Mouse (Mus musculus) neural tube, embryonic 14.5 days (tissue): ENCODE measurements at regions not wholly inside any gene's neighbourhood (a gene's known extent, or its start where the extent isn't known, plus 50 kb on each side); places are given as distances from the start of the nearest gene placed in this dataset.

ENCODE experiments used
- ATAC-seq: fragments of 200-750 bp; cut with Nextera tagmentation; 2 replicates; pipeline ENCODE4 v1.8.0; 2017; ENCODE audit warnings: low read depth, mild to moderate bottlenecking, moderate TSS enrichment, moderate library complexity
- H3K27ac ChIP-seq: fragments of 300-500 bp; sonication (generic); 2 replicates; pipeline ENCODE4 v1.5.1; 2014; ENCODE audit warnings: low read depth, mild to moderate bottlenecking, control low read depth, low read length, moderate library complexity, mixed read lengths
- H3K27me3 ChIP-seq: fragments of 300-500 bp; sonication (generic); 2 replicates; pipeline ENCODE4 v1.6.1; 2014; ENCODE audit warnings: low read length; ENCODE audit not compliant: control insufficient read depth, insufficient read depth
- H3K36me3 ChIP-seq: fragments of 300-500 bp; sonication (generic); 2 replicates; pipeline ENCODE4 v1.6.1; 2014; ENCODE audit warnings: low read length, mixed read lengths; ENCODE audit not compliant: control insufficient read depth, insufficient read depth
- H3K4me1 ChIP-seq: fragments of 300-500 bp; sonication (generic); 2 replicates; pipeline ENCODE4 v1.6.1; 2014; ENCODE audit warnings: low read length; ENCODE audit not compliant: control insufficient read depth, insufficient read depth
- H3K4me2 ChIP-seq: fragments of 300-500 bp; sonication (generic); 2 replicates; pipeline ENCODE4 v1.6.1; 2014; ENCODE audit warnings: mild to moderate bottlenecking, low read depth, low read length, control low read depth
- H3K4me3 ChIP-seq: fragments of 300-500 bp; sonication (generic); 2 replicates; pipeline ENCODE4 v1.5.1; 2014; ENCODE audit warnings: low read depth, low read length, control low read depth, mixed read lengths
- H3K9ac ChIP-seq: fragments of 300-500 bp; sonication (generic); replicated peaks from 2 replicates; pipeline ENCODE4 v1.6.1; 2014; ENCODE audit warnings: low read depth, mild to moderate bottlenecking, control low read depth, low read length, mixed read lengths
- H3K9me3 ChIP-seq: fragments of 300-500 bp; sonication (generic); 2 replicates; pipeline ENCODE4 v1.6.1; 2016; ENCODE audit warnings: low read length; ENCODE audit not compliant: control insufficient read depth
- WGBS: fragments of 180-500 bp; shearing (Covaris S2); extraction: QIAGEN DNeasy Blood & Tissue Kit; methylation state at CpG from one replicate; pipeline ENCODE4 v1.1.7; 2014; 5-methylcytosine and 5-hydroxymethylcytosine counted together

DNA sequence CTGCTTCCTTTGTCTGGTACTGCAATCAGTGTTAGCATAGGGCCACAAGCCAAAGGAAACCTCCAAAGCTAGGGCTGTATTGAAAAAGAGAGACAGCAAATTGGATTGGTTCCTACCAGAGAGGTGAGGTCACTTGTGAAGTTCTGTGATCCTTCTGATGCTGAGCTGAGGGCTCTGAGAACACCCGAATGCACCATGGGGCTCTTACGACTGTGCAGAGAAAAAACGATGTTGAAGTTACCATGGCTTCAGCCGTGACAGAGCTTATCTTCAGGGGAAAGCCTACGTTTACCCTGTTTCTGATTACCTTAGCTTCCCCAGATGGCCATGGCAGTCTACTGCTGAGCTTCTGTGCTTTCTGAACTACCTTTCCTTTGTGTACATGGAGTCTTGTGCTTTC is 53.9 kb upstream of the Fmo9 start:
- H3K4me3 ChIP-seq: no peak overlapping the region
- H3K9me3 ChIP-seq: no peaks in the 10 kb centered on the region
- H3K27me3 ChIP-seq: no peaks in the 10 kb centered on the region
- no peak overlapping the region for H3K9ac ChIP-seq
- H3K4me1 ChIP-seq: no peaks in the 10 kb centered on the region
- H3K27ac ChIP-seq: no peak overlapping the region
- H3K4me2 ChIP-seq: no peak overlapping the region
- ATAC-seq: no peak
- WGBS: 66% methylated on average over 5 of the region's 5 CpGs
- no peaks in the 10 kb centered on the region for H3K36me3 ChIP-seq

DNA sequence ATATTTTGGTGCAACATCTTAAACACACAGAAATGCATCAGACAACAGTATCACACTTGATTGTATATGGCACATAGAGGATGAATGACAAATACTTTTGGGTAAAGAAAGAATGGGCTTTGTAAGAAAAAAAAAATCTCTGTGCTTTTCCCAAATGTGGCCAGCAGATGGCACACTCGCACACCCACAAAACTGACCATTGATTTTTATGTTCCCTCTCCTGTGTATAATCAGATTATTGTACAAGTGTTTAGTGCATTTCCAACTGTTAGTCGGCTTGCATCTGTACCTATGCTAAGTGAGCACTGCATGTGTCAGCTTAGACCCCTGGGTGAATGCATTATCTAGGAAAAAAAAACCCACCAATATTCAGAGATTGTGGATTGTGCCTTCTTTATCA is 56.4 kb upstream of the Fmo9 start:
- WGBS: 2% methylated on average over 2 of the region's 2 CpGs
- H3K4me2 ChIP-seq: no peak overlapping the region
- H3K9me3 ChIP-seq: no peaks in the 10 kb centered on the region
- H3K4me3 ChIP-seq: no peak overlapping the region
- H3K36me3 ChIP-seq: no peaks in the 10 kb centered on the region
- no peaks in the 10 kb centered on the region for H3K4me1 ChIP-seq
- ATAC-seq: 0 out of 2 replicates have a peak, but pooled peaks have one; percentile 56
- H3K27me3 ChIP-seq: no peaks in the 10 kb centered on the region
- H3K27ac ChIP-seq: no peak overlapping the region
- H3K9ac ChIP-seq: no peak overlapping the region

DNA sequence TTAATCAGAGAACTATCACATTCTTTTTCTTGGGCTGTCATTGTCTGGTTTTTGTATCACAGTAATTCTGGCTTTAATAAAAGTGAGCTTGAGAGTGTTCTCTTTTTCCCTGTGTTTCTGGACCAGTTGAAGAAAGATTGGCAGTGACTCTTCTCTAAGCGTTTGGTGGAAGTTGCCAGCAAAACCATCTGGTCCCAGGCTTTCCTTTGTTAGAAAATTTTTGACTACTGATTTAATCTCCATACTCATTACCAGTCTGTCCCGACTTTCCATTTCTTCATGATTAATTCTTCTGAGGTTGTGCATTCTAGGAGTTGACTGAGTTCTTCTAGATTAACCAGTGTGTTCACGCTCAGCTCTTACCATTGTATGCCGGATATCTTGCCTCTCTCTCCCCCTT is 68.6 kb upstream of the Fmo9 start:
- H3K4me1 ChIP-seq: no peaks in the 10 kb centered on the region
- H3K27ac ChIP-seq: no peak overlapping the region
- H3K9me3 ChIP-seq: no peaks in the 10 kb centered on the region
- H3K4me3 ChIP-seq: no peak overlapping the region
- H3K9ac ChIP-seq: no peak overlapping the region
- no peak for ATAC-seq
- WGBS: 77% methylated on average over 4 of the region's 4 CpGs
- no peaks in the 10 kb centered on the region for H3K36me3 ChIP-seq
- no peak overlapping the region for H3K4me2 ChIP-seq
- no peaks in the 10 kb centered on the region for H3K27me3 ChIP-seq

DNA sequence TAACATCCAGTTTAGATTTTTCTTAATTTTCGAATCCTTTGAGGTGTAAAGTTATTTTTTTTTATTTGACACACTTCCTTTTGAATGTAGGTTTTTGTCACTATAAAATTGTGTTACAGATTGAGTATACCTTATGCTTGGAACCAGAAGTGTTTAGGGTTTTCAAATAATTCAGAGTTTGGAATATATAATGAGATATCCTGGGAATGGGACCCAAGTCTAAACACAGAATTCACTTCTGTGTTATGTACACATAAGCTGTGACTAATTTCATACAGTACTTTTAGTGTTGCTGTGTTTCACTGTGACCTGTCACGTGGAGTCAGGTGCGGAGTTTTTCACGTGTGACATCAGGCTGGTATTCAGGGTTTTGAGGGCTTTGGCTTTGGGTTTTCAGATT is 69.1 kb upstream of the Fmo9 start:
- Histone ChIP-seq H3K27ac (no peak overlapping the region), H3K4me2 (no peak overlapping the region), H3K36me3 (no peaks in the 10 kb centered on the region), H3K9ac (no peak overlapping the region), H3K4me3 (no peak overlapping the region), H3K9me3 (no peaks in the 10 kb centered on the region), H3K27me3 (no peaks in the 10 kb centered on the region), H3K4me1 (no peaks in the 10 kb centered on the region)
- ATAC-seq: no peak
- 81% methylated on average over 4 of the region's 4 CpGs for WGBS

DNA sequence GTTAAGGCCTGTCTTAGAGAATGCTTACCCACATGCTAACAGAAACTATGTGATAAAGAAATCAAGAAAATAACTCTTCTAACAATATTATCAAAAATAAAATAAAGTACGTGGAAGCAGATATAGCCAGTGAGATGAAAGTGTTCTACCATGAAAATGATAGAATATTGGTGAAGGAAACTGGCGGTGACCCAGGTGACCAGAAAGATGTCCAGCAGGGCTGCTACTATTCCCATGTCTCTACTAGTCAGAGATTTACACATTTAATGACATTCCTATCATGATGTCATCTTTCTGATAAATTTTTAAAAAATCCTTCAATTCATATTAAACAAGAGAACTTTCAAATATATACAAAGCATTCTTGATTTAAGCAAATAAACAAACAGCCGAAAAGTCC is 69.8 kb upstream of the Fmo9 start:
- H3K9ac ChIP-seq: no peak overlapping the region
- no peaks in the 10 kb centered on the region for H3K9me3 ChIP-seq
- ATAC-seq: no peak
- H3K4me2 ChIP-seq: no peak overlapping the region
- H3K36me3 ChIP-seq: no peaks in the 10 kb centered on the region
- no peaks in the 10 kb centered on the region for H3K27me3 ChIP-seq
- no peak overlapping the region for H3K27ac ChIP-seq
- WGBS: 96% methylated on average over 3 of the region's 3 CpGs
- H3K4me3 ChIP-seq: no peak overlapping the region
- no peaks in the 10 kb centered on the region for H3K4me1 ChIP-seq

DNA sequence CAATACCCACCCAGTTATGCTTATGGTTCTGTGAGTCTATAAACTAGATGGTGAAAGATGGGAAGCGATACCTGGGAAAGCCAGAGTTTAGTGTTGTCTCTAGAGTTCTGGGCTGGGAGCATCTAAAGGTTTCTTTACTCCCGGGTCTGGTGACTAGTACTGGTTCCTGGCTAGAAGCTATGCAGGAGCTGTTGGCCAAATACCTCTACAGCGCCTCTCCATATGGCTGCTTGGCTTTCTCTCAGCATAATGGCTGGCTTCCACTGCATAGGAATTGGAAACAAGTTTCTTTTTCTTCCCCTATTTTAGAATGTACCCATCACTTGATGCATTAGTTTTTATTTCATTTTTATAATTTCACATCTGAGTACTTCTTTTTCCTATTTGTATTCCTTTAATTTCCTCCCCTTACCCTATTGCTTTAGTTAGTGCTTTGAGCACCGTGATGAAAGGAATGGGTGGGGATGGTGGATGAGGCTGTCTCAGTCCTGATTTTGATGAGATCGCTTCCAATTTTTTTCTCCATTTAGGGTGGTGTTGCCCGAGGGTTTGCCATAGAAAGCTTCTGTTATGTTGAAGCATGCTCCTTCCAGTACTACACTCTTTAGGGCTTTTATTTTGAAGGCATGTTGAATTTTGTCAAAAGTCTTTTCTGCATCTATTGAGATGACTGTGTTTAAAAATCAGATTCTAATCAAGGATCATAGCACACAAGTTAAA is 71.5 kb upstream of the Fmo9 start:
- Histone ChIP-seq H3K9me3 (no peaks in the 10 kb centered on the region), H3K4me3 (no peak overlapping the region), H3K27me3 (no peaks in the 10 kb centered on the region), H3K27ac (no peak overlapping the region), H3K4me2 (no peak overlapping the region), H3K36me3 (no peaks in the 10 kb centered on the region), H3K9ac (no peak overlapping the region), H3K4me1 (no peaks in the 10 kb centered on the region)
- ATAC-seq: no peak
- WGBS: 91% methylated on average over 6 of the region's 6 CpGs

DNA sequence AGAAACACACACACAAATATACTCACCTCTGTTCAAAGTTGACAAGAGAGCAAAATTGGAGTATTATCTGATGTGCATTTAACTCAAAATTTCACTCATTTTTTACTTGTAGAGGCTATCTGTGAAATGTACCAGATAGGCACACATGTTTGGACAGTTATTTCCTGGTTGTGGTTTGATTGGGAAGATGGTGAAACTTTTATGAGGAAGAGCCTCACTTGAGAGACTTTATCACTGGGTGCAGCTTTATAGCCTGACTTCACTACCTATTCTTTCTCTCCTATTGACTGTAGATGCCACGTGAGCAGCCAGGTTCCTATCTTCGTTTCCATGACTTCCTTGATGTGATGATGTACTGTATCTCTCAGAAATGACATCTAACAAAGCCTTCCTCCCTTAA is 77.3 kb upstream of the Fmo9 start:
- Histone ChIP-seq H3K36me3 (no peaks in the 10 kb centered on the region), H3K9ac (no peak overlapping the region), H3K4me1 (no peaks in the 10 kb centered on the region), H3K4me2 (no peak overlapping the region), H3K4me3 (no peak overlapping the region), H3K27ac (no peak overlapping the region), H3K9me3 (no peaks in the 10 kb centered on the region), H3K27me3 (no peaks in the 10 kb centered on the region)
- 69% methylated on average over 2 of the region's 2 CpGs for WGBS
- no peak for ATAC-seq

DNA sequence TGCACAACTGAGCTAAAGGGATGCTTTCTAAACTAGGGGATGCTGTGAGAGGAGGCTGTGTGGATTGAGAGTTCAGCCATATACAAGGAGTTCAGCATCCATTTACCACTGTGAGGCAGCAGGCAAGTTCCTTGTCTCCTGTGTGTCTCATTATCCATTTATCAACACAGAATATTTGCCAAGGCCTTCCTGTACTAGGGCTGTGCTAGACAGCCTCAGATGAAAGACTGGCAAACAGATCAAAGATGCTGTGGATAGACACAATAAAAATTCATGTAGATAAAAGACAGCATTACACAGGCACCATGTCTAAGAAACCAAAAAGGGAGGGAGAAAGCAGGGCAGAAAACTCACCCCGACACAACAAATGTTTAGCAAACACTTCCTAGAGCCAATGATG is 91.5 kb upstream of the Fmo9 start:
- H3K4me3 ChIP-seq: no peak overlapping the region
- H3K36me3 ChIP-seq: no peaks in the 10 kb centered on the region
- no peak overlapping the region for H3K9ac ChIP-seq
- no peak overlapping the region for H3K4me2 ChIP-seq
- no peaks in the 10 kb centered on the region for H3K27me3 ChIP-seq
- ATAC-seq: no peak
- 96% methylated on average over 1 of the region's 1 CpGs for WGBS
- H3K4me1 ChIP-seq: no peaks in the 10 kb centered on the region
- H3K9me3 ChIP-seq: no peaks in the 10 kb centered on the region
- no peak overlapping the region for H3K27ac ChIP-seq

DNA sequence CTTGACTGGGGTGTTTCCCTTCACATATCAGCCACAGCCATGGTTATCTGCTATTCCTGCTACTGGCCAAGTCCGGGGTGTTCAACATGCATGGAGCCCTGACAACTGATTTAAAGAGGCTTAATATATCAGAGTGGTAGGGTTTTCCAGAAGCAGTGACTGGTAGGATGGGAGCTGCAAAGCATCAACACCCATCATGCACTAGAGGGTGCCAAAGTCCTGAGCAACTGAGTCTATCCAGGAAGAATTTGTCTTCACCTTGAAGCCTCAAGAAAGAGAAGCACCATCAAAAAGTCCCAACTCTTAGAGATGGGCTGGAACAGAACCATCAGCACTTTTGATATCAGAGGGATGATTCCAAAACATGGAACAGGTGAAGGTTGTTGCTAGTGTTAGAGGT is 100.5 kb upstream of the Fmo9 start:
- Histone ChIP-seq H3K36me3 (no peaks in the 10 kb centered on the region), H3K9me3 (no peaks in the 10 kb centered on the region), H3K27ac (no peak overlapping the region), H3K4me2 (no peak overlapping the region), H3K27me3 (no peaks in the 10 kb centered on the region), H3K4me1 (no peaks in the 10 kb centered on the region), H3K4me3 (no peak overlapping the region), H3K9ac (no peak overlapping the region)
- ATAC-seq: no peak
- 65% methylated on average over 1 of the region's 1 CpGs for WGBS
